Mouse (Mus musculus) heart, adult 2 months (tissue): ENCODE data around the gene Flnb. TPM values are rescaled to one million over a fixed set of nuclear protein-coding genes. Genes with fewer than 3 reads are reported as not detected.

ENCODE experiments used
- DNase-seq, 2 experiments: peaks; one replicate each; pipeline ENCODE4 v3.0.0; 2021
- H3K27ac ChIP-seq: fragments of 200-600 bp; 2 replicates; pipeline ENCODE4 v1.8.1; 2022
- H3K27me3 ChIP-seq: fragments of 200-500 bp; 2 replicates; pipeline ENCODE4 v1.6.1; 2012; ENCODE audit warnings: mild to moderate bottlenecking, low read length, inconsistent platforms, mixed read lengths; ENCODE audit not compliant: control insufficient read depth, insufficient read depth
- H3K36me3 ChIP-seq: fragments of 200-500 bp; 2 replicates; pipeline ENCODE4 v1.6.1; 2012; ENCODE audit warnings: low read length, inconsistent platforms; ENCODE audit not compliant: control insufficient read depth, insufficient read depth
- H3K4me1 ChIP-seq: fragments of 200-500 bp; 2 replicates; pipeline ENCODE4 v1.6.1; 2011; ENCODE audit warnings: low read length; ENCODE audit not compliant: control insufficient read depth, insufficient read depth
- H3K4me3 ChIP-seq: fragments of 200-600 bp; 2 replicates; pipeline ENCODE4 v1.8.1; 2022
- H3K79me2 ChIP-seq: fragments of 200-500 bp; replicated peaks from 2 replicates; pipeline ENCODE4 v1.6.1; 2012; ENCODE audit warnings: mild to moderate bottlenecking, inconsistent platforms, low read length, moderate library complexity, mixed read lengths; ENCODE audit not compliant: control insufficient read depth, insufficient read depth
- H3K9ac ChIP-seq: fragments of 200-500 bp; 2 replicates; pipeline ENCODE4 v1.6.1; 2012; ENCODE audit warnings: low read depth, mild to moderate bottlenecking, control low read depth, inconsistent platforms, low read length, mixed read lengths
- CTCF ChIP-seq: fragments of 200-600 bp; IDR thresholded peaks from 2 replicates; pipeline ENCODE4 v1.8.1; 2022; ENCODE audit warnings: antibody characterized with exemption, mild to moderate bottlenecking, moderate library complexity
- EP300 ChIP-seq: fragments of 200-500 bp; IDR thresholded peaks from 2 replicates; pipeline ENCODE4 v1.6.1; 2011; ENCODE audit warnings: low read depth, low read length, control low read depth; ENCODE audit not compliant: insufficient read depth
- POLR2A ChIP-seq: fragments of 200-500 bp; IDR thresholded peaks from 2 replicates; pipeline ENCODE4 v1.6.1; 2011; ENCODE audit warnings: mild to moderate bottlenecking, low read depth, low read length, control low read depth; ENCODE audit not compliant: insufficient read depth
- WGBS: fragments of 180-500 bp; shearing (Covaris S2); methylation state at CpG from one replicate; pipeline ENCODE4 v1.1.7; 2018; 5-methylcytosine and 5-hydroxymethylcytosine counted together
- intact Hi-C: fragments of 180-260 bp; cut with DNase I; formaldehyde crosslinking; loops from one replicate; pipeline ENCODE4 v1.15.1; 2025
- long read RNA-seq: library from polyadenylated mRNA; stranded (forward); transcript quantifications from one replicate; pipeline ENCODE4 v2.0.0, GENCODE M21; 2021
- polyA plus RNA-seq: library from polyadenylated mRNA; depleted of rRNA; stranded (reverse); fragments of >200 nt; gene quantifications from 2 replicates; pipeline ENCODE4 v1.2.3, GENCODE M21; 2012; rRNA removed
- total RNA-seq, 2 experiments: library from RNA; stranded (reverse); gene quantifications; 2 replicates each; pipeline ENCODE4 v1.2.3; 2021

Flnb gene
- total RNA-seq (10 to 100 TPM; 17.0 to 22.7 TPM), polyA plus RNA-seq (9.6 and 18.2 TPM in 2 replicates)
- long read RNA-seq, partial matches to known transcripts = 6 of 11 reads
- long read RNA-seq, other reads (novel, unspliced or antisense) = 5 of 11 reads

DNA sequence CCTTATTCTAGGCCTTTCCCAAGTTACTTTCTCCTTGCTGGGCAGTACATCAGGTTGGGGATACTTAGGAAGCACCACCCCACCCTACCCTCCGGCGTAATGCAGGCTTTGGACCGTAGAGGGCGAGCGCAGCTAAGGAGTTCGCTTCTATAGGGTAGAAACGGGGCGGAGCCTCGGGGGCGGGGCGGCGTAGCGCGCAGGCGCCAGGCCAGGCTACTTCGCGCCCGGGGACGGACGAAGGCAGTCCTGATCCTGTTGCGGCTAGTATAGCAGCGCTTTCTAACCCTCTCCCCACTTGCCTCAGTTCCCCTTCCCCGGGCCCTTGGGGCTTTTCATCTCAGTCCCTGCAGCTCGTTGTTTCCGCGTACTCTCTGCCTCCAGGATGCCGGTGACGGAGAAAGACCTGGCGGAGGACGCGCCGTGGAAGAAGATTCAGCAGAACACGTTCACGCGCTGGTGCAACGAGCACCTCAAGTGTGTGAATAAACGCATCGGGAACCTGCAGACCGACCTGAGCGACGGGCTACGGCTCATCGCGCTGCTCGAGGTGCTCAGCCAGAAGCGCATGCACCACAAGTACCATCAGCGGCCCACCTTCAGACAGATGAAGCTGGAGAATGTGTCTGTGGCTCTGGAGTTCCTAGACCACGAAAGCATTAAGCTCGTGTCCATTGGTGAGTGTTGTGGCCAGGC lies at the start of gene Flnb:
TSS of gene Flnb (plus strand) at position 188 of the 693 bp plus-strand sequence.
- H3K27ac ChIP-seq = peak within 1 kb of the TSS; percentile 86
- peaks cover 4% of the 10 kb centered on the region; the same call in 1 of the 2 replicates for H3K79me2 ChIP-seq
- H3K27me3 ChIP-seq = no peaks in the 10 kb centered on the region
- H3K9ac ChIP-seq = peak within 1 kb of the TSS; percentile 75
- TF ChIP-seq CTCF (peak; percentile 99), POLR2A (peak; percentile 94), EP300 (0 out of 2 replicates have a peak, but pooled peaks have one; percentile 78)
- DNase-seq = peak; percentile 96 to 99
- WGBS = under 1% methylated on average over 49 of the region's 49 CpGs
- H3K4me3 ChIP-seq = peak within 1 kb of the TSS; percentile 69
- H3K4me1 ChIP-seq = peaks cover 12% of the 10 kb centered on the region
- H3K36me3 ChIP-seq = peaks cover 2% of the 10 kb centered on the region; the same call in 1 of the 2 replicates
- intact Hi-C loops = loop anchor here (1.0 to 5.0 kb wide), 6 partner anchors 33 to 224 kb away; partner anchors contain the start of gene Dnase1l3

DNA sequence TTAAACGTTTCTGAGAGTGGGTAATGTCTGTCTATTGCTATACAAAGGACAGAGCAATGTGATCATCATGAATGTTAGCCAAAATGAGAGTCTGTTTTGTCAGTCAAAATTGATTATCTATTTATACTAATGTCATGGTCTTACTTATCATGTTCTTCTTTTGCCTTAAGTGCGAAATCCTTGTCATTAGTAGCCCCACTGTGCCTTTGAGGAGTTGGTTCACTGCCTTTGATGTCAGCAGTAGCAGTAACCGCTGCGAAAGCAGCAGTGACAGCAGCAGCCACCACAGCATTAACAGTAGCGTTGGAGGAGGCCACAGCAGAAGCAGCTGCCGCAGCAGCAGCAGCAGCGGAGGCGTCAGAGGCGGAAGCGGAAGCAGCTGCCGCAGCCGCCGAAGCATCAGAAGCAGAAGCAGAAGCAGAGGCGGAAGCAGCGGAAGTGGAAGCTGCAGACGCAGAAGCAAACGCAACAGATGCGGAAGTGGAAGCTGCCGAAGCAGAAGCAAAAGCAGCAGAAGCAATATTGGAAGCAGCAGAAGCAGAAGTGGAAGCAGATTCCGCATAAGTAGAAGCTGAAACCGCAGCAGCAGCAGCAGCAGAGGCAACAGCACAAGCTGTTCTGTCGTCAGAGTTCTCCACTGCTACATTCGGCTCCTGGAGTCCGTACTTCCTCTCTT lies 43.9 kb upstream of the Flnb start:
- H3K79me2 ChIP-seq = no peaks in the 10 kb centered on the region
- DNase-seq = peak; percentile 65 to 80
- H3K9ac ChIP-seq = peak overlapping the region; percentile 46
- H3K4me1 ChIP-seq = no peaks in the 10 kb centered on the region
- TF ChIP-seq EP300 (peak; percentile 60; the same call in 1 of the 2 replicates), POLR2A (peak; percentile 81), CTCF (no peak)
- peak overlapping the region; percentile 60 for H3K27ac ChIP-seq
- intact Hi-C loops = no loop called here
- H3K4me3 ChIP-seq = peak overlapping the region; percentile 53
- 21% methylated on average over 24 of the region's 24 CpGs for WGBS
- no peaks in the 10 kb centered on the region for H3K36me3 ChIP-seq
- H3K27me3 ChIP-seq = no peaks in the 10 kb centered on the region

DNA sequence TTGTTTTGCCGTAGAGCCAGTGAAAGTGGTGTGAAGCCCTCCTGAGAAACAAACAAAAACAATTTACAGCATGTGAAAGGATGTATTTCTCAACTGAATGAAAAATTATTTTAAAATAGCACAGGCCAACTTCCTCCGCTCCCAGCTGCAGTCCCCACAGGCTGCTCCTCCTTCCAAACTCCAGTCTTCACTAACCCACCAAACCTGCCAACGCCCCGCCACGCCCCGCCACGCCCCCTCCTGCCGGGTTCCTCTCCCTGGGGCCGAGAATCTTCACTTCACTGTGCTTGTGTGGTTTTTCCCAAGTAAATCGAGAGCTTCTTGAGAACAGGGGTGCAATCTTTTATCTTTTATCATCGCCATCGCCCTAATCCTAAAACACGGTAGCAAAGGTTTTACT lies 31.7 kb upstream of the Flnb start:
- H3K4me3 ChIP-seq = no peak overlapping the region
- TF ChIP-seq POLR2A (no peak), CTCF (no peak)
- no peaks in the 10 kb centered on the region for H3K36me3 ChIP-seq
- no peaks in the 10 kb centered on the region for H3K79me2 ChIP-seq
- no peak overlapping the region for H3K27ac ChIP-seq
- H3K9ac ChIP-seq = no peak overlapping the region
- intact Hi-C loops = no loop called here
- H3K27me3 ChIP-seq = no peaks in the 10 kb centered on the region
- no peaks in the 10 kb centered on the region for H3K4me1 ChIP-seq
- WGBS = 41% methylated on average over 13 of the region's 13 CpGs
- no peak for DNase-seq

DNA sequence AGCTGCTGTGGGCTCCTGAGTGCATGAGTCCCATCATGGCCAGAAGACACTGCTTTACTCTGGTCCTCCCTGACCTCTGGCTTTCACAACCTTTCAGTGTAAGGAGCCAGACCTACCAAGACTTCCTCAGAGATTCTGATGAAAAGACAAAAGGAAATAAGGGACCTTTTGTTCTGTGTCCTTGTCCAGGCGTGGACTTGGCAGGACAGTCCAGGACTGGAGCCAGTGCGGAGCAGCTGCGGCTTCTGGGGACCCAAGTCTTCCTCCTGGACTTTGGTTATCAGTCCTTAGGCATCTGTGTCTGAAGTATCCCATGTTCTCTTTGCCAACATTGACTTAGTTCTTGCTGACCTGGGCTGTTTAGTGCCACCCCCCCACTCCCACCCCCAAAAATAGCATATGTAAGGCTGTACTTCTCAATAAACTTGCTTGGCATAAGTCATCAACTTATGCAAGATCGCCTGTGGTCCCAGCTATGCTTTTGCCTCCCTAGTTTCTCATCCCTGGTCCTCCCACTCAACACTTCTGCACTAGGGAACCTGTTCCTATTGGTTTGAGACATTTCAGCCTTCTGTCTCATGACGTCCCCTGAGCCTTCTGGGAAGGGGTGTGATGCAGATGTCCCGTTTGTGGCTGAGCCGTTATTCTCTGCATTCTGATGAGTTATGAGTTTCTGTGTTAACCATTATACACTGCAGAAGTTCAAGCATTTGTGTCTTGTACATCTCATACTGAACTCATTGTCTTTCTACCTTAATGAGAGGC lies 28.3 kb upstream of the Flnb start:
- intact Hi-C loops = no loop called here
- TF ChIP-seq CTCF (no peak), POLR2A (no peak), EP300 (no peak)
- DNase-seq = peak in 1 of 2 experiments; percentile 24
- H3K27ac ChIP-seq = no peak overlapping the region
- no peaks in the 10 kb centered on the region for H3K4me1 ChIP-seq
- H3K36me3 ChIP-seq = no peaks in the 10 kb centered on the region
- H3K9ac ChIP-seq = no peak overlapping the region
- H3K27me3 ChIP-seq = no peaks in the 10 kb centered on the region
- WGBS = 54% methylated on average over 7 of the region's 7 CpGs
- H3K79me2 ChIP-seq = no peaks in the 10 kb centered on the region
- H3K4me3 ChIP-seq = no peak overlapping the region

DNA sequence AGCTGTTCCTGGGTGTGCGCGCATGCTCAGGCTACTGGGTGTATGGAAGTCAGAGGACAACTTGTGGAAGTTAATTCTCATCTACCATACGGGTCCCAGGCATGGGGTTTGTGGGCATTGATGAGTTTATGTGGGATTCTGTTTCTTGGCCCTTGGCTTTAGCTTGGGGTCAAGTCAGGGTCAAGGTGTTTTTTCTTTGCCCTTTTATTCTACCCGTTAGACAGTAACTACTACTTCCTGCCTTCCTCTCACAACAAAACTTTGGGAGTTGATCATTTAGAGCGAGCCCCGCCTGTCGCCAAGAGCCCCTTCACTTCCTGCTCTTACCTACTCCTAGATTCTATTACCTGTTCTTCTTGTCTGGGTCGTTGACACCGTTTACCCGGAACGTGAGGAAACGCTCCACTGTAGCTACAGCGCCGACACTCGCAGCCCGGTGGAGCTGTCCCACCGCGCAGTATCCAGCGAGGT lies 26.7 kb upstream of the Flnb start:
- Histone ChIP-seq H3K27me3 (no peaks in the 10 kb centered on the region), H3K4me1 (no peaks in the 10 kb centered on the region), H3K36me3 (no peaks in the 10 kb centered on the region), H3K79me2 (no peaks in the 10 kb centered on the region), H3K27ac (no peak overlapping the region), H3K9ac (no peak overlapping the region), H3K4me3 (peak overlapping the region; percentile 22; the same call in 1 of the 2 replicates)
- WGBS = 18% methylated on average over 19 of the region's 19 CpGs
- TF ChIP-seq EP300 = no peak
- no peak for TF ChIP-seq CTCF
- TF ChIP-seq POLR2A = no peak
- DNase-seq = no peak
- intact Hi-C loops = no loop called here
